Mouse (Mus musculus): ENCODE results near the gene Gpalpp1.

Gpalpp1 gene

GRCm38 (mm10) chr14:76110396-76111221, at the start of gene Gpalpp1, which contains the start of gene Nufip1:
Gpalpp1 (minus strand) TSS chr14:76110760.
Nufip1 (plus strand) TSS chr14:76110891.
- CTCF ChIA-PET = interaction anchor here in 1 of 4 experiments (0.6 to 1.2 kb wide), 2 partner anchors 11 to 363 kb away, joined by 3 to 8 read pairs; no protein-coding TSS in a partner anchor
- POLR2A ChIA-PET = interaction anchor here in 3 of 4 experiments (0.6 to 2.8 kb wide), 34 partner anchors 9 to 704 kb away, joined by 3 to 18 read pairs (median 3); partner anchors contain the start of gene Slc25a30 (in 1 of the 3)

GRCm38 (mm10) chr14:76158192-76158785, 47.7 kb upstream of the Gpalpp1 start:
- POLR2A ChIA-PET = interaction anchor here in 1 of 4 experiments (1.4 kb wide), 1 partner anchor 10 kb away, joined by 4 read pairs; no protein-coding TSS in a partner anchor

GRCm38 (mm10) chr14:76153828-76154227, 43.3 kb upstream of the Gpalpp1 start:
- ChIA-PET POLR2A (interaction anchor here (0.6 to 2.7 kb wide), 10 partner anchors 9 to 350 kb away, joined by 3 to 11 read pairs (median 4); partner anchors contain the start of gene Tsc22d1 (in 1 of the 4)), CTCF (no interaction called here)

More at GRCm38 (mm10) chr14:76158192-76158785, 47.7 kb upstream of the Gpalpp1 start:
- CTCF ChIA-PET = no interaction called here

- ChIA-PET CTCF (interaction anchor here in 1 of 4 experiments (0.8 to 1.3 kb wide), 2 partner anchors 72 to 321 kb away, joined by 3 to 4 read pairs; no protein-coding TSS in a partner anchor), POLR2A (interaction anchor here (0.5 to 2.7 kb wide), 35 partner anchors 9 to 352 kb away, joined by 3 to 22 read pairs (median 4); partner anchors contain the start of gene Tsc22d1 (in 1 of the 4))
Measured at GRCm38 (mm10) chr14:76153003-76153675, 42.6 kb upstream of the Gpalpp1 start.

GRCm38 (mm10) chr14:76152162-76153002, 41.8 kb upstream of the Gpalpp1 start:
- CTCF ChIA-PET = interaction anchor here in 3 of 4 experiments (0.6 to 1.3 kb wide), 5 partner anchors 71 to 668 kb away, joined by 3 to 6 read pairs (median 4); no protein-coding TSS in a partner anchor

GRCm38 (mm10) chr14:76151820-76152161, 41.2 kb upstream of the Gpalpp1 start:
- ChIA-PET CTCF (interaction anchor here (0.6 to 1.3 kb wide), 7 partner anchors 71 to 668 kb away, joined by 3 to 6 read pairs (median 4); no protein-coding TSS in a partner anchor), POLR2A (interaction anchor here (0.6 to 3.2 kb wide), 41 partner anchors 11 to 425 kb away, joined by 3 to 22 read pairs (median 4); partner anchors contain the start of gene Tsc22d1 (in 2 of the 4))

More at GRCm38 (mm10) chr14:76152162-76153002, 41.8 kb upstream of the Gpalpp1 start:
- POLR2A ChIA-PET = interaction anchor here (0.5 to 2.7 kb wide), 50 partner anchors 10 to 426 kb away, joined by 3 to 22 read pairs (median 4); partner anchors contain the start of gene Tsc22d1 (in 2 of the 4)

- ChIA-PET POLR2A (interaction anchor here in 3 of 4 experiments (0.7 to 3.2 kb wide), 12 partner anchors 11 to 354 kb away, joined by 3 to 20 read pairs (median 8); partner anchors contain the start of gene Tsc22d1 (in 1 of the 3)), CTCF (interaction anchor here in 1 of 4 experiments (0.7 kb wide), 1 partner anchor 94 kb away, joined by 5 read pairs; no protein-coding TSS in a partner anchor)
Measured at GRCm38 (mm10) chr14:76151011-76151410, 40.5 kb upstream of the Gpalpp1 start.

GRCm38 (mm10) chr14:76150499-76150898, 39.9 kb upstream of the Gpalpp1 start:
- CTCF ChIA-PET = interaction anchor here in 1 of 4 experiments (1.1 to 1.3 kb wide), 2 partner anchors 274 to 324 kb away, joined by 3 to 4 read pairs; no protein-coding TSS in a partner anchor
- POLR2A ChIA-PET = interaction anchor here (0.6 to 3.2 kb wide), 19 partner anchors 9 to 355 kb away, joined by 3 to 20 read pairs (median 4); partner anchors contain the start of gene Tsc22d1 (in 1 of the 4)

- CTCF ChIA-PET = interaction anchor here in 2 of 4 experiments (0.7 to 1.5 kb wide), 5 partner anchors 28 to 590 kb away, joined by 3 to 4 read pairs (median 3); no protein-coding TSS in a partner anchor
- POLR2A ChIA-PET = interaction anchor here (0.6 to 3.2 kb wide), 20 partner anchors 9 to 617 kb away, joined by 3 to 20 read pairs (median 4); partner anchors contain the start of gene Tsc22d1 (in 1 of the 4)
Measured at GRCm38 (mm10) chr14:76149531-76150179, 39.1 kb upstream of the Gpalpp1 start.

GRCm38 (mm10) chr14:76148294-76148693, 37.7 kb upstream of the Gpalpp1 start:
- POLR2A ChIA-PET = interaction anchor here in 3 of 4 experiments (0.6 to 3.1 kb wide), 4 partner anchors 8 to 448 kb away, joined by 4 to 20 read pairs (median 12); no protein-coding TSS in a partner anchor
- CTCF ChIA-PET = no interaction called here

- CTCF ChIA-PET = no interaction called here
- POLR2A ChIA-PET = interaction anchor here in 1 of 4 experiments (1.7 kb wide), 1 partner anchor 10 kb away, joined by 5 read pairs; no protein-coding TSS in a partner anchor
Measured at GRCm38 (mm10) chr14:76147061-76147460, 36.5 kb upstream of the Gpalpp1 start.

- CTCF ChIA-PET = interaction anchor here in 2 of 4 experiments (0.6 to 1.1 kb wide), 5 partner anchors 33 to 1351 kb away, joined by 3 to 6 read pairs (median 3); no protein-coding TSS in a partner anchor
- POLR2A ChIA-PET = interaction anchor here in 3 of 4 experiments (0.6 to 1.8 kb wide), 14 partner anchors 9 to 360 kb away, joined by 3 to 11 read pairs (median 3); partner anchors contain the start of gene Tsc22d1 (in 1 of the 3)
Measured at GRCm38 (mm10) chr14:76145868-76146267, 35.3 kb upstream of the Gpalpp1 start.

GRCm38 (mm10) chr14:76145248-76145647, 34.7 kb upstream of the Gpalpp1 start:
- CTCF ChIA-PET = interaction anchor here in 2 of 4 experiments (0.6 to 1.1 kb wide), 5 partner anchors 33 to 1351 kb away, joined by 3 to 6 read pairs (median 3); no protein-coding TSS in a partner anchor

GRCm38 (mm10) chr14:76134975-76135374, 24.4 kb upstream of the Gpalpp1 start:
- CTCF ChIA-PET = no interaction called here
- POLR2A ChIA-PET = interaction anchor here in 2 of 4 experiments (0.5 to 2.0 kb wide), 6 partner anchors 12 to 1401 kb away, joined by 3 to 8 read pairs (median 4); no protein-coding TSS in a partner anchor

More at GRCm38 (mm10) chr14:76145248-76145647, 34.7 kb upstream of the Gpalpp1 start:
- POLR2A ChIA-PET = interaction anchor here in 3 of 4 experiments (0.6 to 1.8 kb wide), 11 partner anchors 8 to 360 kb away, joined by 3 to 11 read pairs (median 3); no protein-coding TSS in a partner anchor

- POLR2A ChIA-PET = interaction anchor here in 2 of 4 experiments (1.1 to 3.1 kb wide), 3 partner anchors 13 to 17 kb away, joined by 4 to 11 read pairs (median 5); no protein-coding TSS in a partner anchor
- CTCF ChIA-PET = no interaction called here
Measured at GRCm38 (mm10) chr14:76128174-76128573, 17.6 kb upstream of the Gpalpp1 start.
